Mouse (Mus musculus): ENCODE data around the gene Cacna2d3. TPM values are rescaled to one million over a fixed set of nuclear protein-coding genes. Genes with fewer than 3 reads are reported as not detected.
A peak's percentile ranks its signal among the peaks of the same experiment; 100 is the strongest.

Cacna2d3 gene
- polyA plus RNA-seq, 1 experiment from 2014 or later, result 42.0 TPM

GRCm38 (mm10) chr14:29334897-29335296, 386.8 kb downstream of the Cacna2d3 start:
- H3K4me2 ChIP-seq, result no peak overlapping the region
- ATAC-seq (ENCODE audit: low FRiP score), result no peak

GRCm38 (mm10) chr14:29334216-29334615, 387.4 kb downstream of the Cacna2d3 start:
- Histone ChIP-seq H3K4me1 (replicated peaks) (no peaks in the 10 kb centered on the region), H3K27me3 (no peaks in the 10 kb centered on the region), H3K27ac (no peak overlapping the region), H3K9me3 (no peaks in the 10 kb centered on the region), H3K9ac (no peak overlapping the region), H3K4me3 (no peak overlapping the region), H3K4me2 (no peak overlapping the region), H3K36me3 (no peaks in the 10 kb centered on the region)
- 86% methylated on average over 2 of the region's 2 CpGs for WGBS
- no peak for ATAC-seq (ENCODE audit: low FRiP score)

More at GRCm38 (mm10) chr14:29334897-29335296, 386.8 kb downstream of the Cacna2d3 start:
- Histone ChIP-seq H3K9me3 (no peaks in the 10 kb centered on the region), H3K4me1 (replicated peaks) (peaks cover 1% of the 10 kb centered on the region), H3K36me3 (no peaks in the 10 kb centered on the region), H3K27ac (no peak overlapping the region), H3K27me3 (no peaks in the 10 kb centered on the region), H3K9ac (no peak overlapping the region), H3K4me3 (no peak overlapping the region)
- 85% methylated on average over 5 of the region's 5 CpGs for WGBS

- ATAC-seq (ENCODE audit: low FRiP score), result no peak
- H3K27ac ChIP-seq, result peak overlapping the region; percentile 81
- 68% methylated on average over 5 of the region's 5 CpGs for WGBS
Observed at GRCm38 (mm10) chr14:29324430-29324782, 397.3 kb downstream of the Cacna2d3 start.

GRCm38 (mm10) chr14:29323718-29324429, 397.8 kb downstream of the Cacna2d3 start:
- no peak overlapping the region for H3K4me3 ChIP-seq
- H3K27ac ChIP-seq, result peak overlapping the region; percentile 81
- no peaks in the 10 kb centered on the region for H3K36me3 ChIP-seq
- no peak overlapping the region for H3K9ac ChIP-seq
- no peak for ATAC-seq (ENCODE audit: low FRiP score)
- no peaks in the 10 kb centered on the region for H3K9me3 ChIP-seq
- peaks cover 12% of the 10 kb centered on the region; the same call in 1 of the 2 replicates for H3K4me1 ChIP-seq (replicated peaks)
- 80% methylated on average over 9 of the region's 9 CpGs for WGBS
- H3K4me2 ChIP-seq, result no peak overlapping the region
- no peaks in the 10 kb centered on the region for H3K27me3 ChIP-seq

More at GRCm38 (mm10) chr14:29324430-29324782, 397.3 kb downstream of the Cacna2d3 start:
- Histone ChIP-seq H3K9me3 (no peaks in the 10 kb centered on the region), H3K27me3 (no peaks in the 10 kb centered on the region), H3K4me1 (replicated peaks) (peaks cover 12% of the 10 kb centered on the region; the same call in 1 of the 2 replicates), H3K9ac (no peak overlapping the region), H3K4me3 (no peak overlapping the region), H3K4me2 (no peak overlapping the region), H3K36me3 (no peaks in the 10 kb centered on the region)

- WGBS, result 75% methylated on average over 2 of the region's 2 CpGs
- no peak overlapping the region for H3K27ac ChIP-seq
- no peaks in the 10 kb centered on the region for H3K4me1 ChIP-seq (replicated peaks)
- H3K9me3 ChIP-seq, result no peaks in the 10 kb centered on the region
- H3K9ac ChIP-seq, result no peak overlapping the region
- no peaks in the 10 kb centered on the region for H3K27me3 ChIP-seq
- no peak for ATAC-seq (ENCODE audit: low FRiP score)
- no peak overlapping the region for H3K4me2 ChIP-seq
- no peak overlapping the region for H3K4me3 ChIP-seq
- H3K36me3 ChIP-seq, result no peaks in the 10 kb centered on the region
Observed at GRCm38 (mm10) chr14:29313431-29313830, 408.2 kb downstream of the Cacna2d3 start.

- H3K9me3 ChIP-seq, result no peaks in the 10 kb centered on the region
- H3K4me2 ChIP-seq, result no peak overlapping the region
- H3K4me1 ChIP-seq (replicated peaks), result peaks cover 6% of the 10 kb centered on the region; the same call in 1 of the 2 replicates
- no peak for ATAC-seq (ENCODE audit: low FRiP score)
- no peaks in the 10 kb centered on the region for H3K36me3 ChIP-seq
- no peaks in the 10 kb centered on the region for H3K27me3 ChIP-seq
- 77% methylated on average over 9 of the region's 9 CpGs for WGBS
- no peak overlapping the region for H3K9ac ChIP-seq
- H3K4me3 ChIP-seq, result no peak overlapping the region
- peak overlapping the region; percentile 26; the same call in 1 of the 2 replicates for H3K27ac ChIP-seq
Observed at GRCm38 (mm10) chr14:29305623-29306022, 416.0 kb downstream of the Cacna2d3 start.

GRCm38 (mm10) chr14:29296185-29296754, 425.4 kb downstream of the Cacna2d3 start:
- no peak for ATAC-seq (ENCODE audit: low FRiP score)
- no peak overlapping the region for H3K9ac ChIP-seq
- H3K4me3 ChIP-seq, result no peak overlapping the region
- no peaks in the 10 kb centered on the region for H3K36me3 ChIP-seq
- no peak overlapping the region for H3K27ac ChIP-seq
- H3K9me3 ChIP-seq, result no peaks in the 10 kb centered on the region
- H3K4me1 ChIP-seq (replicated peaks), result no peaks in the 10 kb centered on the region
- WGBS, result 80% methylated on average over 2 of the region's 2 CpGs
- no peaks in the 10 kb centered on the region for H3K27me3 ChIP-seq
- H3K4me2 ChIP-seq, result no peak overlapping the region

GRCm38 (mm10) chr14:29278901-29279300, 442.8 kb downstream of the Cacna2d3 start:
- Histone ChIP-seq H3K27ac (no peak overlapping the region), H3K9ac (no peak overlapping the region), H3K9me3 (no peaks in the 10 kb centered on the region), H3K4me2 (no peak overlapping the region), H3K4me1 (replicated peaks) (no peaks in the 10 kb centered on the region), H3K4me3 (no peak overlapping the region), H3K36me3 (no peaks in the 10 kb centered on the region), H3K27me3 (no peaks in the 10 kb centered on the region)
- ATAC-seq (ENCODE audit: low FRiP score), result no peak
- WGBS, result 83% methylated on average over 1 of the region's 1 CpGs

GRCm38 (mm10) chr14:29278401-29278800, 443.3 kb downstream of the Cacna2d3 start:
- no peaks in the 10 kb centered on the region for H3K36me3 ChIP-seq
- no peak overlapping the region for H3K9ac ChIP-seq
- no peaks in the 10 kb centered on the region for H3K27me3 ChIP-seq
- no peak overlapping the region for H3K27ac ChIP-seq
- 93% methylated on average over 2 of the region's 2 CpGs for WGBS
- H3K4me3 ChIP-seq, result no peak overlapping the region
- no peak for ATAC-seq (ENCODE audit: low FRiP score)
- H3K9me3 ChIP-seq, result no peaks in the 10 kb centered on the region
- H3K4me2 ChIP-seq, result no peak overlapping the region
- no peaks in the 10 kb centered on the region for H3K4me1 ChIP-seq (replicated peaks)

- WGBS, result 64% methylated on average over 2 of the region's 2 CpGs
- no peak overlapping the region for H3K9ac ChIP-seq
- no peak overlapping the region for H3K4me3 ChIP-seq
- no peak overlapping the region for H3K27ac ChIP-seq
- no peak for ATAC-seq (ENCODE audit: low FRiP score)
- no peaks in the 10 kb centered on the region for H3K4me1 ChIP-seq (replicated peaks)
- no peaks in the 10 kb centered on the region for H3K27me3 ChIP-seq
- H3K36me3 ChIP-seq, result no peaks in the 10 kb centered on the region
- H3K9me3 ChIP-seq, result no peaks in the 10 kb centered on the region
- H3K4me2 ChIP-seq, result no peak overlapping the region
Observed at GRCm38 (mm10) chr14:29277701-29278100, 444.0 kb downstream of the Cacna2d3 start.

GRCm38 (mm10) chr14:29273890-29274289, 447.8 kb downstream of the Cacna2d3 start:
- no peaks in the 10 kb centered on the region for H3K36me3 ChIP-seq
- no peaks in the 10 kb centered on the region for H3K27me3 ChIP-seq
- H3K4me1 ChIP-seq (replicated peaks), result peaks cover 11% of the 10 kb centered on the region
- no peaks in the 10 kb centered on the region for H3K9me3 ChIP-seq
- H3K9ac ChIP-seq, result no peak overlapping the region
- H3K4me3 ChIP-seq, result no peak overlapping the region
- no peak overlapping the region for H3K27ac ChIP-seq
- H3K4me2 ChIP-seq, result no peak overlapping the region
- no peak for ATAC-seq (ENCODE audit: low FRiP score)

GRCm38 (mm10) chr14:29270541-29270940, 451.1 kb downstream of the Cacna2d3 start:
- H3K9me3 ChIP-seq, result no peaks in the 10 kb centered on the region
- no peak overlapping the region for H3K27ac ChIP-seq
- no peaks in the 10 kb centered on the region for H3K36me3 ChIP-seq
- ATAC-seq (ENCODE audit: low FRiP score), result no peak
- H3K27me3 ChIP-seq, result no peaks in the 10 kb centered on the region
- H3K4me1 ChIP-seq (replicated peaks), result peaks cover 31% of the 10 kb centered on the region
- H3K9ac ChIP-seq, result no peak overlapping the region
- H3K4me3 ChIP-seq, result no peak overlapping the region
- 77% methylated on average over 5 of the region's 5 CpGs for WGBS
- H3K4me2 ChIP-seq, result no peak overlapping the region

- peak overlapping the region; percentile 60; the same call in 1 of the 2 replicates for H3K27ac ChIP-seq
- H3K9me3 ChIP-seq, result no peaks in the 10 kb centered on the region
- peaks cover 31% of the 10 kb centered on the region for H3K4me1 ChIP-seq (replicated peaks)
- no peaks in the 10 kb centered on the region for H3K27me3 ChIP-seq
- WGBS, result 47% methylated on average over 2 of the region's 2 CpGs
- no peak overlapping the region for H3K4me2 ChIP-seq
- ATAC-seq (ENCODE audit: low FRiP score), result no peak
- no peaks in the 10 kb centered on the region for H3K36me3 ChIP-seq
- H3K4me3 ChIP-seq, result no peak overlapping the region
- no peak overlapping the region for H3K9ac ChIP-seq
Observed at GRCm38 (mm10) chr14:29269816-29270215, 451.8 kb downstream of the Cacna2d3 start.
